Mouse (Mus musculus): ENCODE results near the gene Rab9b. TPM values are rescaled to one million over a fixed set of nuclear protein-coding genes. Genes with fewer than 3 reads are reported as not detected.

The Rab9b gene
- polyA plus RNA-seq (2012; rRNA removed): 6.7 and 13.7 TPM in 2 replicates

DNA sequence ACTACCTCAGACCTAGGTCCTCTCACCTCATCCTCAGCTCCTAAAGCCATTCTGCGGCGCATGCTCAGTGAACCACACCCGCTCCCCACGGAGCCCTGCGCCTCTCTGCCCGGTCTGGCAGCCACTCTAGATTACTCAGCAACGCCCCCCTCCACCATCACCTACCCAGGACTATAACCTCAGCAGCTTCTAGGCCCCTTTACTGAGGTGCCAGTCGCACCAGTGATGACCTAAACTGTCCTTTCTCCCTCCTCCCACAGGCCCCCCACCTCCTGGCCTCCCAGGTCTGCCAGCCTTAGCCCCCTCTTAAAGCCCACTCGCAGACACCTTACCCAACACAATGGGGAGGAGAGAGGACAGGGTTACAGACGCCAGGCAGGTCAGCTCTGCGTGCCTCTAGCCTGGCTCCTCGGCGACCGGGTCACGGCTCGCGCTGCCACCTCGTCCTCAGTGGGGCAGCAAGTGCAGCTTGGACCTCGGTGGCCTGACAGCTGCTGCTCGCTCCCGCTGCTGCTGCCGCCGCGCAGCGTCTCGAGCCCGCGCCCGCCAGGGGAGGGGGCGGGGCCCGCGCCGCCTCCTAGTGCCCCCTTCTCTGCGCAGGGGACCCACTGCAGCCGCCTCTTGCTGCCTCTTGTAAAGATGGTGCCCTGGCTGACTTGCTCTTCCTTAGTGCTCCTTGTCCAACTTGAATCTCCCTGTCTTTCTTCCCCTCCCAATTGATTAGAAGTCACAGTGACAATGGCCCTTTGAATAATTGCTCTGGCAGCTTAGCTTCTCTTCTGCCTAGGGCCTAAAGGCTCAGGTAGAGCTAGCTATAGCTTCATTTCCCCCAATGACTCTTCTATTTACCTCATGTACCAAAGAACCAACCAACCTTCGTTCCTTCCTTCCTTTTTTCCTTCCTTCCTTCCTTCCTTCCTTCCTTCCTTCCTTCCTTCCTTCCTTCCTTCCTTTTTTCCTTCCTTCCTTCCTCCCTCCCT lies at the start of gene Rab9b:
TSS of gene Rab9b (minus strand) at position 695 of the 980 bp plus-strand sequence.
- DNase-seq (ENCODE audit: low read depth): peak; percentile 79
- TF ChIP-seq CTCF (IDR thresholded peaks at IDR 0.05; ENCODE audit: borderline replicate concordance, extremely low read depth, insufficient read depth, insufficient read length) (no peak), POLR2A (IDR thresholded peaks at IDR 0.05; ENCODE audit: borderline replicate concordance, extremely low read depth, insufficient read depth, insufficient read length, poor library complexity, severe bottlenecking) (peak; percentile 27)

DNA sequence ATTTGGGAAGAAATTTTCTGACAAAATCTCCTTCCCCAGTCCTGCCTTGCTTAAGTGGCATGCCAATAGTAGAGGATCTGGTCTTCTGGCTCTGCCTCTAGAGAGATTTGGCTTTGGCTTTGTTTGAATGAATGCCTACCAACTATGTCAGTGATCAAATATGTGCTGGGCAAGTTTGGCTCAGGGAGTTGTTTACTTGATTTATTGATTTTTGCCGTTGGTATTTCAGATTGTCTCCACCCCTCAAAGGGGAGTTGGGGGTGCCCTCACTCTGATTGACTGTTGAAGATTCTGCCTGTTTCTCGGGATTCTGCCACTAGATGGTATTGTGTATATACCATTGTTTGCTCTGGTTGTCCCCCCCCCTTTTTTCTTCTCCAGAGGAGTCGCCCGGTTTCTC lies 35.8 kb upstream of the Rab9b start:
- no peak for TF ChIP-seq POLR2A (IDR thresholded peaks at IDR 0.05; ENCODE audit: borderline replicate concordance, extremely low read depth, insufficient read depth, insufficient read length, poor library complexity, severe bottlenecking)
- no peak for TF ChIP-seq CTCF (IDR thresholded peaks at IDR 0.05; ENCODE audit: borderline replicate concordance, extremely low read depth, insufficient read depth, insufficient read length)
- no peak for DNase-seq (ENCODE audit: low read depth)

GRCm38 (mm10) chrX:136895757-136896156 lies 27.2 kb upstream of the Rab9b start:
- TF ChIP-seq POLR2A (IDR thresholded peaks at IDR 0.05; ENCODE audit: borderline replicate concordance, extremely low read depth, insufficient read depth, insufficient read length, poor library complexity, severe bottlenecking) (no peak), CTCF (IDR thresholded peaks at IDR 0.05; ENCODE audit: borderline replicate concordance, extremely low read depth, insufficient read depth, insufficient read length) (peak; percentile 21; the same call in 1 of the 2 replicates)

DNA sequence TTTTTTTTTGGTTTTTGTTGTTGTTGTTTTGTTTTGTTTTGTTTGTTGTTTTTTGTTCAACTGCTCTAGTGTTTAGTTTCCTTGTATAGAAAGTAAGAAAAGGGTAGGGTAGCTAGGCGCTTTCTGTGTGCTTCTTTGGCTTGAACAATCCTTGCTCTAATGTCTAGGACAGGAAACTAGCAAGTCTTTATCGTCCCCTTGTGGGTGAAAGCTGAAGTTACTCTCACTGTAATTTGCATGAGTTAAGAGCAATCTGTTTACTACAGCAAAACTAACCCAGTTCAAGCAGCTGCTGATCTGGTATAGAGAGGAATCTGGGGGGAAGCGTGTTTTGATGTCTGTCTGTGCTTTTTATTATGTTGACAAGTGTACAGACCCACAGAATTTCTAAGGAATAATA lies 18.3 kb downstream of the Rab9b start:
- peak; percentile 25 for DNase-seq (ENCODE audit: low read depth)
- peak; percentile 4; the same call in 1 of the 2 replicates for TF ChIP-seq CTCF (IDR thresholded peaks at IDR 0.05; ENCODE audit: borderline replicate concordance, extremely low read depth, insufficient read depth, insufficient read length)
- no peak for TF ChIP-seq POLR2A (IDR thresholded peaks at IDR 0.05; ENCODE audit: borderline replicate concordance, extremely low read depth, insufficient read depth, insufficient read length, poor library complexity, severe bottlenecking)

More at GRCm38 (mm10) chrX:136895757-136896156, 27.2 kb upstream of the Rab9b start:
- peak; percentile 60 for DNase-seq (ENCODE audit: low read depth)

DNA sequence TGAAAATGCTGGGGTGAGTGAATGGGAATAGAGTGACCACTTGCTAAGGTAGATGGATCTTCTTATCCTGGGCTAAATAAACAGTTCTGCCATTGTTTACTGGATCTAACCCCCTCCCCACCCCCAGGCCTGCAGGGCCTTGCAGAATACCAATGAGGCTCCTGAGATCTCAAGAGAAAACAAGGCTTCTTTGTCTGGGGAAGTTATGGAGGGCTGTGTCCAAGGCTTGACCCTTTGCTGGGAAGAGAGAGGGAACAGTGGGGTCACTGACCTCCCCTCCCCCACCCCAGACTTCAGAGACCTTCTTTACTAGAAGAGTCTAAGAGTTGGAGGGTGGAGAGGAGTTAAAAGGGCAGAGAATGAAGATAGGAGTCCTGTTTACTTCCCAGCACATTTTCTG lies 39.9 kb downstream of the Rab9b start:
- DNase-seq (ENCODE audit: low read depth): no peak
- TF ChIP-seq POLR2A (IDR thresholded peaks at IDR 0.05; ENCODE audit: borderline replicate concordance, extremely low read depth, insufficient read depth, insufficient read length, poor library complexity, severe bottlenecking): no peak
- no peak for TF ChIP-seq CTCF (IDR thresholded peaks at IDR 0.05; ENCODE audit: borderline replicate concordance, extremely low read depth, insufficient read depth, insufficient read length)

DNA sequence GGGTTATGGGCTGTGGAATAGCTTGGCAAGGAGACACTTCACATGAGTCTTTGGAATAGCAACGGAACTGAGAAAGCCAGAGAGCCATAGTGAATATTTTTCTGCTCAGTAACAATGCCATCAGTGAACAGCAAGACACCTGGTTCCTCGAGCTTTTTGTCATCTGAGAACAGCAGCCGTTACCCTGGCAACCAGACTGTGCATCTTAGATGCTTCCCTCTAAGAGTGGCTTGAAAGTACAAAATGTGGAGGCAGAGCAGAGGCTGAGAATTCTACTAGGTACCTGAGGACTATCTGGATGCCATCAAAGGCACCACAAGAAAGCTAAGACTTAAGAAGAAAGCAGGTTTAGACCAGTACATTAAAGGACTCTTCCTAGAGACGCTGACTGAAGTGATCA lies 43.5 kb downstream of the Rab9b start:
- TF ChIP-seq POLR2A (IDR thresholded peaks at IDR 0.05; ENCODE audit: borderline replicate concordance, extremely low read depth, insufficient read depth, insufficient read length, poor library complexity, severe bottlenecking) (no peak), CTCF (IDR thresholded peaks at IDR 0.05; ENCODE audit: borderline replicate concordance, extremely low read depth, insufficient read depth, insufficient read length) (no peak)
- DNase-seq (ENCODE audit: low read depth): peak; percentile 72

- DNase-seq (ENCODE audit: low read depth): no peak
- no peak for TF ChIP-seq POLR2A (IDR thresholded peaks at IDR 0.05; ENCODE audit: borderline replicate concordance, extremely low read depth, insufficient read depth, insufficient read length, poor library complexity, severe bottlenecking)
- no peak for TF ChIP-seq CTCF (IDR thresholded peaks at IDR 0.05; ENCODE audit: borderline replicate concordance, extremely low read depth, insufficient read depth, insufficient read length)
These were observed 46.2 kb downstream of the Rab9b start, which contains the start of gene Plp1 for GRCm38 (mm10) chrX:136822371-136822770. Gene Plp1 (plus strand): TSS chrX:136822671.

DNA sequence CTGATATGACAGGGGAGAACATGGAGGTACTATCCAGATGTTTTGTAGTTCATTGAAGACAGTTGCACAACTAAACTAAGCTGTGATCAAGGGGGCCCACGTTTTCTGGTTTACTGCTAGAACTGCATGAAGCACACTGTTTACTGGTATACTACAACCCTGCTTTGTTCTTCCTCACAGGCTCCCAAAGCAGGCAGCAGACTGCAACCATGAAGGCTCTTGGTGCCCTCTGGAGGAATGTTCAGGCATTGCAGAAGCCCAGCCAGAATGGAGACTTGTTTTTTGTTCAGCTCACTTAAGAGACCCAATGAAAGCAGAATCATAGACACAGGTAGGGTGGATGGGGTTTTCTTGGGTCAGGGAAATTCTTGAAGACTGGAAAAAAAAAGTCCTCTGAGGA lies 48.3 kb downstream of the Rab9b start:
- no peak for TF ChIP-seq POLR2A (IDR thresholded peaks at IDR 0.05; ENCODE audit: borderline replicate concordance, extremely low read depth, insufficient read depth, insufficient read length, poor library complexity, severe bottlenecking)
- TF ChIP-seq CTCF (IDR thresholded peaks at IDR 0.05; ENCODE audit: borderline replicate concordance, extremely low read depth, insufficient read depth, insufficient read length): peak; percentile 81; the same call in 1 of the 2 replicates
- DNase-seq (ENCODE audit: low read depth): peak; percentile 90

GRCm38 (mm10) chrX:136819752-136820151 lies 48.8 kb downstream of the Rab9b start:
- DNase-seq (ENCODE audit: low read depth): no peak
- TF ChIP-seq POLR2A (IDR thresholded peaks at IDR 0.05; ENCODE audit: borderline replicate concordance, extremely low read depth, insufficient read depth, insufficient read length, poor library complexity, severe bottlenecking) (no peak), CTCF (IDR thresholded peaks at IDR 0.05; ENCODE audit: borderline replicate concordance, extremely low read depth, insufficient read depth, insufficient read length) (no peak)

Other genes starting within 250 kb of the Rab9b start
- 10.9 and 11.8 TPM in 2 replicates for gene Tceal1, start 160.8 kb downstream of the Rab9b start, polyA plus RNA-seq (2012; rRNA removed)
- gene Morf4l2, start 125.1 kb downstream of the Rab9b start, polyA plus RNA-seq (2012; rRNA removed): 369 and 380 TPM in 2 replicates
- gene Glra4, start 88.6 kb downstream of the Rab9b start, polyA plus RNA-seq (2012; rRNA removed): 0.04 and 0.05 TPM in 2 replicates
- gene Plp1, start 46.1 kb downstream of the Rab9b start, polyA plus RNA-seq (2012; rRNA removed): 17.0 and 17.2 TPM in 2 replicates
- gene H2bfm, start 58.6 kb upstream of the Rab9b start, polyA plus RNA-seq (2012; rRNA removed): not detected in 2 replicates
- gene Tmsb15b2, start 106.7 kb upstream of the Rab9b start, polyA plus RNA-seq (2012; rRNA removed): 38.7 and 46.3 TPM in 2 replicates
- gene Tmsb15l, start 108.1 kb upstream of the Rab9b start, polyA plus RNA-seq (2012; rRNA removed): 10.1 and 13.8 TPM in 2 replicates
- 12.8 and 19.7 TPM in 2 replicates for gene Tmsb15b1, start 108.1 kb upstream of the Rab9b start, polyA plus RNA-seq (2012; rRNA removed)
- gene Zcchc18, start 124.4 kb upstream of the Rab9b start, polyA plus RNA-seq (2012; rRNA removed): 149 and 152 TPM in 2 replicates
- gene Slc25a53, start 169.5 kb upstream of the Rab9b start, polyA plus RNA-seq (2012; rRNA removed): 20.5 and 27.1 TPM in 2 replicates
- 2.2 and 3.9 TPM in 2 replicates for gene Fam199x, start 180.8 kb upstream of the Rab9b start, polyA plus RNA-seq (2012; rRNA removed)